Mouse (Mus musculus) B cell, adult 2 months (primary cell): ENCODE measurements around the gene Rab11fip3.

ENCODE experiments used
- DNase-seq, 2 experiments: peaks; one replicate each; pipeline ENCODE4 v3.0.0; 2022

Rab11fip3 gene

GRCm38 (mm10) chr17:25984556-25985305, 84.6 kb downstream of the Rab11fip3 start:
- peak in 1 of 2 experiments; percentile 31 for DNase-seq

- no peak for DNase-seq
Measured at GRCm38 (mm10) chr17:25984066-25984465, 85.3 kb downstream of the Rab11fip3 start.

GRCm38 (mm10) chr17:25982913-25983312, 86.4 kb downstream of the Rab11fip3 start:
- DNase-seq = no peak

DNA sequence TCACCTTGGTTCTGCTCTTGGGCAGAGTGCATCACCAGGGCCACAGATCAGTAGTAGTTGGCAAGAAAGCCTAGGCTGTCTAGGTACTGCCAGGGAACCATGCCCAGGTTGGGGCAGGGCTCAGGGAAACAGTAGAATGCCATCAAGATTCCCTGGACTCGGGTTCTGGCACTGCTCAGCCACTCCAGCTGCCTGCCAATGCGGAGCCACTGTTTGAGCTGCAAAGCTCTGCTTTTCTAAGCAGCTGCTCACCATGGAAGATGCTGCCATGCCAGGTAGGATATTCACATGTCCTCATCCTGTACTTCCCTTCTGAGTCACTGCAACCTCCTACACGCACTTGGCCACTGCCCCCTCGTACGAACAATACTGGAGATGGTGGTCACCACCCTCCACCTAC, 88.5 kb downstream of the Rab11fip3 start:
- no peak for DNase-seq

DNA sequence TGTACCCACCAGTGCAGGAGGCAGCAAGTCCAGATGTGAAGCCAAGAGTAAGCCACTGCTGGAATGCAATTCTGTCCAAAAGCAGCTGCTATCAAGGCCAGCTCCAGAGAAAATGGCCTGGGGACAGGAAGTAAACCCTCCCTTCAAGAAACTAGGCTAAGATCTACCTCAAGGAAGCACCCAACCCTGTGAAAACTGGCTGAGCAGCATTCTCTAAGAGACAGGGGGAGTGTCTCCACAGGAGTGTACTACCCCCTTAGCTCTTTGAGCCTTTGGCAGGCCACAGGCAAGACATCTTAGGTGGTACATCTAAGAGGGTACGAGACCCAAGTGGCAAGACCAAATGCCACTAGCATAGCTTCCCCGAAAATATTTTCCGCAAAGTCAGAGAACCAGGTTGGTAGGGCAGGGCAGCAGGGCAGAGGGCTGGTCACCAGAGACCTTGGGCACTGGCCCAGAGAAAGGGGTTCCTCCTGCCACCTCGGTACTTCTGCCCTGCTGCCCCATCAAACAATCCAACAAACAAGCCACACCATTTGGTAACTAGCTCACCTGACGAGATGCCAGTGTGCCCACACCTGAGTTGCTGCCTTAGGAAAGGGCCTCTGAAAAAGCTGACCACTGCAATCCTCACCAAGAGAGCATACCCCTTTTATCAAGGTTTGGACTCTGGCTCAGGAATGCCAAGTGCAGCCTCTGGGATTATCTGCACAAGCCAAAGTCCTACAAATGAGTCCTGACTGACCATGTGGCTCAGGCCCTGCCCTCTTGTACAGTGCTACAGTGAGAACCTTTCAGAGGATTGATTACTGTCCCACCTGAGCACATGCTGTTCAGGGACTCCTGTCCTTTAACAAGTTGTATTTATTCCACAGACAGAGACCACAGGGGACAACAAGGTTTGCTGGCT, 89.3 kb downstream of the Rab11fip3 start:
- DNase-seq = no peak

DNA sequence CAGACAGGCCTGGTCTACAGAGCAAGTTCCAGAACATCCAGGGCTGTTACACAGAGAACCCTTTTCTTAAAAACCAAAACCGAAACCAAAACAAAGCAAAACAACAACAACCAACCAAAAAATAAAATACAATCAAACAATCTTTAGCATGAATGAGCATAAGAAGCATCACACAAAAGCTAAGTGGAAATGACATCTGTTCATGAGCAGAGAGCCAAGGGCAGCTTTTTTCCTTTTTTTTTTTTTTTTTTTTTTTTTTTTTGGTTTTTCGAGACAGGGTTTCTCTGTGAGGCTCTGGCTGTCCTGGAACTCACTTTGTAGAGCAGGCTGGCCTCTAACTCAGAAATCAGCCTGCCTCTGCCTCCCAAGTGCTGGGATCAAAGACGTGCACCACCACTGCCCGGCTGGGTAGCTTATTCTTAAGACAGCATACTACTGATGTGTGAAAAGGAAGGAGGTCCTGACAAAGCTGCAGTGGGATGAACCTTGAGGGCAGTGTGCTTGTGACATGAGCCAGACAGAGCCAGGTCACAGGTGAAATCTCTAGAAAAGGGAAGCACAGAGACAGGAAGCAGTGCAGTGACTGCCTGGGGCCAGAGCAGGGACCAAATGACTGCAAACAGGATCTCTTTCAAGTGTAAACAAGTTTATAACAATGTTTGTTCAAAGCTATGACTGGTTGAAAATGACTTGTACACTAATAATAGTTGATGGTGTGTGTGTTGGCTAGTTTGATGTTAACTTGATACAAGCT, 98.2 kb downstream of the Rab11fip3 start:
- peak; percentile 26 to 29 for DNase-seq

DNA sequence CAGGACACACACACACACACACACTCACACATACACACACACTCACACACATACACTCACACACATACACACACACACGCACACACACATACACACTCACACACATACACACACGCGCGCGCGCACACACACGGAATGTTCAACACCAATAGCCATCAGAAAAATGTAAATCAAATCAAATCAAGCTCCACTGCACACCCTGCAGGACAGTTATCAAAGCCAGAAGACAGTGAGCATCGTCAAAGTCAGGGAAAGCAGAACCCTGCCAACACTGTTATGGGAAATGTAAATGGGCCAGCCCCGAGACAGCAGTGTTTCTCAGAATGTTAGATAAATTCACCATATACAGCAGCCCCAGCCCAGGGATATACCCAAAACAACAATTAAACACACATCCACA, 98.9 kb downstream of the Rab11fip3 start:
- peak in 1 of 2 experiments; percentile 11 for DNase-seq

- DNase-seq = no peak
Measured at GRCm38 (mm10) chr17:25968176-25968575, 101.2 kb downstream of the Rab11fip3 start.

DNA sequence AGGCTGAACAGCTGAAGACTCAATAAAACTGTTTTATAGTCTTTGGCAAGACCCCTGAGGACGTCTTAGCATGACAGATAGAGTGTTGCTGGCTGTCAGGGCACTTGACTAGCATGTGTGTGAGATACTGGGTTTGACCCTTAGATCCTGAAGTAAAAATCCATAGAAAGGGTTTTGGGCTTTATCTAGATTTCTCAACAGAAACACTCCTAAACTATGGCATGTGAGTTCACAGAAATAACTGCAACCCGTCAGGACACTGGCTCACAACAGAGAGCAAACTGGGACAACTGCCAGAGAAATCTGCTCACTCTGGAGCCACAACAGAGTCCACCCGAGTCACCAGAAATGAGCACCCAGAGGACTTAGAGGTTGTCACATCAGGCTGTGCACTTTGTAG, 101.7 kb downstream of the Rab11fip3 start:
- no peak for DNase-seq

GRCm38 (mm10) chr17:25964271-25964670, 105.1 kb downstream of the Rab11fip3 start:
- DNase-seq = no peak

- no peak for DNase-seq
Measured at GRCm38 (mm10) chr17:25962413-25962905, 106.9 kb downstream of the Rab11fip3 start.

DNA sequence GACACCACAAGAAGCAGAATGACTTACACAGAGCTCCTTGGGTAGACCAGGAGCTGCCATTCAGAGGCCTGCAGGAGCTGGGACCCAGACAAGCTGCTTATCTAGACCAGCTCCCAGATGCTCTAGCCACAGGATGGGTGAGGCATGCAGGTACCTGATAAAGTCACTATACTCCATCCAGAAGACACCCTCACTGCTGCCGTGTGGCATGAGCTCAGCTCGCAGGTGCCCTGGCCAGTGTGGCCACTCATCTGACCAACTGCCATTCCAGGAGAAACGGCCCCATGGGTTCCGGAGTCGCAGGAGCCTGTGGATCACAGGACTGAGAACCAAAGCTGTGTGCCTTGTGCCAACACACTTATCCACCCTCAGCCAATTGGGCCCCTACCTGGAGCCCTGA, 107.8 kb downstream of the Rab11fip3 start:
- DNase-seq = no peak

GRCm38 (mm10) chr17:25959630-25960467, 109.5 kb downstream of the Rab11fip3 start:
- no peak for DNase-seq

- DNase-seq = no peak
Measured at GRCm38 (mm10) chr17:25958771-25959494, 110.4 kb downstream of the Rab11fip3 start.

GRCm38 (mm10) chr17:25957586-25958051, 111.7 kb downstream of the Rab11fip3 start:
- no peak for DNase-seq

- no peak for DNase-seq
Measured at GRCm38 (mm10) chr17:25956631-25957030, 112.7 kb downstream of the Rab11fip3 start.

DNA sequence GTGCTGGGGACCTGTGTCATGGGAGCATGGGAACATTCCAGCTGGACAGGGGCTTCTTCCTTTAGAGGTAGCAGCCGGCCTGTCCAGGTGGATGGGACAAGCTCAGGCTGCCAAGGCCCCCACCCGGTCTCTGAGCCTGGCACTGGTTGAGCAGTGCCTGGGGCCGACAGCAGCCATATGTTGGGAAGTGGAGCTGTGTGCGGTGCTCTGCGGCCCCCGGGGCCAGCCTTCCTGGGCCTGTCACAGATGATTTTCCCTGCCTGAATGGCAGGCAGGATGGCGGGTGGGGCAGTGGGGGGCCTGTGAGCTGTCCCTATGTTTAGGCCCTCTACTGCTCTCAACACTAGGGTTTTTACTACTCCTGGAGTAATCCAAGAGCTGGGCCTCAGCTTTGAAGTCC, 113.2 kb downstream of the Rab11fip3 start:
- DNase-seq = no peak

DNA sequence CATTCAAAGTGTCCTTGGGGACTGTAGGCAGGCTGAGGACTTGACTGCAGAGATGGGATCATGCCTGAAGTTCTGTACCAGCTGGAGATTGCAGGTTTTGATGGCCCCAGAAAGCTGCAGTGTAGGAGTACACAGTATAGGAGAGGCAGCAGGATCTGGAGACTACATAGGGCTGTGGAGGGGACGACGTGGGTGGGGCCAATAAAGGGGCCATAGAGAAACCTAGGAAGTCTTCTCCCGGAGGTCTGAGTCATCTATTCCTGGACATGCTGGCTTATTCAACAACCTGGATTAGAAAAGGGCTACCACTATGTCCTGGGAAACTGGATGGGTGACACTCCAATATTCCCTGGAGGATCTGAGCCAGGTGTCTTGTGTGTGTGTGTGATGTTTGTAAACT, 113.6 kb downstream of the Rab11fip3 start:
- DNase-seq = no peak

GRCm38 (mm10) chr17:25954671-25955070, 114.7 kb downstream of the Rab11fip3 start:
- DNase-seq = no peak

- DNase-seq = no peak
Measured at GRCm38 (mm10) chr17:25953161-25953560, 116.2 kb downstream of the Rab11fip3 start.
